Mouse (Mus musculus) MEL (cell line): ENCODE data around the gene Zfp260. TPM values are rescaled to one million over a fixed set of nuclear protein-coding genes. Genes with fewer than 3 reads are reported as not detected.
A peak's percentile ranks its signal among the peaks of the same experiment; 100 is the strongest.

Experiments
- DNase-seq: peaks from one replicate; pipeline ENCODE4 v3.0.0; 2011; ENCODE audit warnings: low read depth, low spot score
- H3K27ac ChIP-seq: 2 replicates; pipeline ENCODE4 v1.5.1; 2012; ENCODE audit warnings: low read depth, mild to moderate bottlenecking, control low read depth, low read length, moderate library complexity; ENCODE audit not compliant: control insufficient read depth
- H3K27me3 ChIP-seq, 2 experiments: fragments of 150-350 bp in 1 of 2; sonication (generic) in 1 of 2; 2 replicates each; pipeline ENCODE4 v1.6.1; 2012; ENCODE audit warnings: low read length in 2 of 2, mild to moderate bottlenecking in 2 of 2, improper control_type of control experiment in 1 of 2, moderate library complexity in 1 of 2; ENCODE audit not compliant: insufficient read depth in 2 of 2, control insufficient read depth in 1 of 2
- H3K36me3 ChIP-seq, 2 experiments: 2 replicates each; pipeline ENCODE4 v1.6.1; 2012 to 2014; ENCODE audit warnings: low read length in 2 of 2, improper control_type of control experiment in 1 of 2, inconsistent platforms in 1 of 2, mild to moderate bottlenecking in 1 of 2; ENCODE audit not compliant: insufficient read depth in 2 of 2, control insufficient read depth in 1 of 2
- H3K4me1 ChIP-seq, 2 experiments: fragments of 150-350 bp in 1 of 2; sonication (generic) in 1 of 2; 2 replicates each; pipeline ENCODE4 v1.6.1; 2012; ENCODE audit warnings: low read length in 2 of 2, improper control_type of control experiment in 1 of 2, mild to moderate bottlenecking in 1 of 2; ENCODE audit not compliant: insufficient read depth in 2 of 2, control insufficient read depth in 1 of 2
- H3K4me3 ChIP-seq, 2 experiments: fragments of 150-350 bp in 1 of 2; sonication (generic) in 1 of 2; 2 replicates each; pipeline ENCODE4 v1.5.1; 2012; ENCODE audit warnings: low read depth in 2 of 2, low read length in 2 of 2, mild to moderate bottlenecking in 2 of 2, moderate library complexity in 2 of 2, control low read depth in 1 of 2, improper control_type of control experiment in 1 of 2; ENCODE audit not compliant: control insufficient read depth in 1 of 2, insufficient read depth in 1 of 2
- H3K79me2 ChIP-seq: 2 replicates; pipeline ENCODE4 v1.6.1; 2012; ENCODE audit warnings: mild to moderate bottlenecking, low read length, moderate library complexity; ENCODE audit not compliant: control insufficient read depth, poor library complexity, insufficient read depth
- H3K9ac ChIP-seq: 2 replicates; pipeline ENCODE4 v1.6.1; 2012; ENCODE audit warnings: low read depth, mild to moderate bottlenecking, control low read depth, low read length, moderate library complexity; ENCODE audit not compliant: control insufficient read depth, poor library complexity, severe bottlenecking
- H3K9me3 ChIP-seq: fragments of 150-350 bp; sonication (generic); replicated peaks from 2 replicates; pipeline ENCODE4 v1.6.1; 2012; ENCODE audit warnings: mild to moderate bottlenecking, low read length, improper control_type of control experiment, moderate library complexity; ENCODE audit not compliant: insufficient read depth
- BHLHE40 ChIP-seq: IDR thresholded peaks from 2 replicates; pipeline ENCODE4 v1.6.1; 2012; ENCODE audit warnings: low read depth, mild to moderate bottlenecking, inconsistent platforms, low read length, improper control_type of control experiment, borderline replicate concordance
- CHD1 ChIP-seq: IDR thresholded peaks from 2 replicates; pipeline ENCODE4 v1.6.1; 2012; ENCODE audit warnings: low read depth, mild to moderate bottlenecking, inconsistent platforms, low read length, improper control_type of control experiment
- CHD2 ChIP-seq: IDR thresholded peaks from 2 replicates; pipeline ENCODE4 v1.6.1; 2011; ENCODE audit warnings: low read length, improper control_type of control experiment
- CTCF ChIP-seq, 3 experiments: IDR thresholded peaks in 2 of 3; conservative IDR thresholded peaks in 1 of 3; 2 replicates each; pipeline ENCODE4 v1.5.1; 2011 to 2012; ENCODE audit warnings: low read length in 3 of 3, low read depth in 2 of 3, mild to moderate bottlenecking in 2 of 3, improper control_type of control experiment in 1 of 3, inconsistent platforms in 1 of 3, mixed read lengths in 1 of 3, moderate library complexity in 1 of 3; ENCODE audit not compliant: control insufficient read depth in 1 of 3, insufficient read depth in 1 of 3, poor library complexity in 1 of 3, severe bottlenecking in 1 of 3
- E2F4 ChIP-seq: IDR thresholded peaks from 2 replicates; pipeline ENCODE4 v1.6.1; 2011; ENCODE audit warnings: low read depth, low read length, improper control_type of control experiment, borderline replicate concordance
- ELF1 ChIP-seq: IDR thresholded peaks from 2 replicates; pipeline ENCODE4 v1.6.1; 2014; ENCODE audit warnings: low read depth, mild to moderate bottlenecking, inconsistent platforms, low read length, improper control_type of control experiment, moderate library complexity
- ETS1 ChIP-seq: IDR thresholded peaks from 2 replicates; pipeline ENCODE4 v1.6.1; 2012; ENCODE audit warnings: low read depth, mild to moderate bottlenecking, inconsistent platforms, low read length, improper control_type of control experiment, moderate library complexity
- GABPA ChIP-seq: IDR thresholded peaks from 2 replicates; pipeline ENCODE4 v1.6.1; 2012; ENCODE audit warnings: low read depth, mild to moderate bottlenecking, inconsistent platforms, low read length, improper control_type of control experiment, moderate library complexity
- GATA1 ChIP-seq: IDR thresholded peaks from 2 replicates; pipeline ENCODE4 v1.6.1; 2011; ENCODE audit warnings: low read depth, low read length, improper control_type of control experiment
- HCFC1 ChIP-seq: IDR thresholded peaks from 2 replicates; pipeline ENCODE4 v1.6.1; 2012; ENCODE audit warnings: low read depth, mild to moderate bottlenecking, inconsistent platforms, low read length, improper control_type of control experiment, moderate library complexity
- JUND ChIP-seq: IDR thresholded peaks from 2 replicates; pipeline ENCODE4 v1.6.1; 2011; ENCODE audit warnings: low read depth, mild to moderate bottlenecking, improper control_type of control experiment, low read length
- KAT2A ChIP-seq: conservative IDR thresholded peaks from 2 replicates; pipeline ENCODE4 v1.6.1; 2012; ENCODE audit warnings: low read depth, low read length, improper control_type of control experiment, inconsistent platforms
- MAFK ChIP-seq: IDR thresholded peaks from 2 replicates; pipeline ENCODE4 v1.6.1; 2011; ENCODE audit warnings: low read depth, mild to moderate bottlenecking, low read length, improper control_type of control experiment, borderline replicate concordance
- MAX ChIP-seq: IDR thresholded peaks from 2 replicates; pipeline ENCODE4 v1.6.1; 2011; ENCODE audit warnings: low read length, improper control_type of control experiment
- MAZ ChIP-seq: IDR thresholded peaks from 2 replicates; pipeline ENCODE4 v1.6.1; 2012; ENCODE audit warnings: low read depth, mild to moderate bottlenecking, inconsistent platforms, low read length, improper control_type of control experiment
- MEF2A ChIP-seq: IDR thresholded peaks from 2 replicates; pipeline ENCODE4 v1.6.1; 2014; ENCODE audit warnings: low read depth, mild to moderate bottlenecking, inconsistent platforms, low read length, improper control_type of control experiment; ENCODE audit not compliant: poor library complexity, insufficient replicate concordance, severe bottlenecking; ENCODE audit errors: extremely low read depth
- MXI1 ChIP-seq: IDR thresholded peaks from 2 replicates; pipeline ENCODE4 v1.6.1; 2011; ENCODE audit warnings: mild to moderate bottlenecking, low read depth, low read length, improper control_type of control experiment
- MYB ChIP-seq: IDR thresholded peaks from 2 replicates; pipeline ENCODE4 v1.6.1; 2011; ENCODE audit warnings: mild to moderate bottlenecking, low read depth, low read length, improper control_type of control experiment
- MYC ChIP-seq: IDR thresholded peaks from 2 replicates; pipeline ENCODE4 v1.6.1; 2011; ENCODE audit warnings: low read depth, mild to moderate bottlenecking, low read length, improper control_type of control experiment, moderate library complexity
- NELFE ChIP-seq: IDR thresholded peaks from 2 replicates; pipeline ENCODE4 v1.6.1; 2011; ENCODE audit warnings: low read depth, low read length, improper control_type of control experiment
- NRF1 ChIP-seq: IDR thresholded peaks from 2 replicates; pipeline ENCODE4 v1.6.1; 2014; ENCODE audit warnings: low read depth, mild to moderate bottlenecking, inconsistent platforms, low read length, improper control_type of control experiment, moderate library complexity; ENCODE audit not compliant: poor library complexity, insufficient read depth, severe bottlenecking
- POLR2A ChIP-seq, 2 experiments: IDR thresholded peaks; 2 replicates each; pipeline ENCODE4 v1.6.1; 2011 to 2012; ENCODE audit warnings: low read length in 2 of 2, mild to moderate bottlenecking in 2 of 2, control low read depth in 1 of 2, improper control_type of control experiment in 1 of 2, low read depth in 1 of 2, moderate library complexity in 1 of 2; ENCODE audit not compliant: control insufficient read depth in 1 of 2, insufficient read depth in 1 of 2, poor library complexity in 1 of 2
- POLR2AphosphoS5 ChIP-seq: IDR thresholded peaks from 2 replicates; pipeline ENCODE4 v1.6.1; 2012; ENCODE audit warnings: low read depth, borderline replicate concordance, mild to moderate bottlenecking, inconsistent platforms, low read length, moderate library complexity, mixed read lengths
- RAD21 ChIP-seq: IDR thresholded peaks from 2 replicates; pipeline ENCODE4 v1.6.1; 2011; ENCODE audit warnings: mild to moderate bottlenecking, low read depth, low read length, improper control_type of control experiment
- RCOR1 ChIP-seq: IDR thresholded peaks from 2 replicates; pipeline ENCODE4 v1.6.1; 2012; ENCODE audit warnings: low read depth, mild to moderate bottlenecking, inconsistent platforms, low read length, improper control_type of control experiment
- SIN3A ChIP-seq: IDR thresholded peaks from 2 replicates; pipeline ENCODE4 v1.6.1; 2012; ENCODE audit warnings: low read length, improper control_type of control experiment, inconsistent platforms
- SMC3 ChIP-seq: IDR thresholded peaks from 2 replicates; pipeline ENCODE4 v1.6.1; 2011; ENCODE audit warnings: low read depth, low read length, improper control_type of control experiment
- TAL1 ChIP-seq: IDR thresholded peaks from 2 replicates; pipeline ENCODE4 v1.6.1; 2012; ENCODE audit warnings: mild to moderate bottlenecking, inconsistent platforms, low read length, moderate library complexity, mixed read lengths
- TBP ChIP-seq: IDR thresholded peaks from 2 replicates; pipeline ENCODE4 v1.8.0; 2011; ENCODE audit warnings: low read depth, low read length, improper control_type of control experiment
- TCF12 ChIP-seq: IDR thresholded peaks from 2 replicates; pipeline ENCODE4 v1.6.1; 2014; ENCODE audit warnings: low read depth, mild to moderate bottlenecking, inconsistent platforms, low read length, improper control_type of control experiment, moderate library complexity
- USF1 ChIP-seq: IDR thresholded peaks from 2 replicates; pipeline ENCODE4 v1.6.1; 2014; ENCODE audit warnings: low read depth, mild to moderate bottlenecking, inconsistent platforms, low read length, improper control_type of control experiment, moderate library complexity
- USF2 ChIP-seq, 2 experiments: IDR thresholded peaks; 2 replicates each; pipeline ENCODE4 v1.6.1; 2011 to 2012; ENCODE audit warnings: improper control_type of control experiment in 2 of 2, low read length in 2 of 2, borderline replicate concordance in 1 of 2, inconsistent platforms in 1 of 2, low read depth in 1 of 2, mild to moderate bottlenecking in 1 of 2; ENCODE audit not compliant: insufficient read depth in 1 of 2
- ZC3H11A ChIP-seq: IDR thresholded peaks from 2 replicates; pipeline ENCODE4 v1.6.1; 2012; ENCODE audit warnings: low read depth, mild to moderate bottlenecking, inconsistent platforms, low read length, improper control_type of control experiment
- ZNF384 ChIP-seq: IDR thresholded peaks from 2 replicates; pipeline ENCODE4 v1.6.1; 2012; ENCODE audit warnings: low read depth, mild to moderate bottlenecking, inconsistent platforms, low read length, improper control_type of control experiment
- polyA plus RNA-seq, 2 experiments: library from polyadenylated mRNA; stranded (reverse) in 1 of 2; unstranded in 1 of 2; fragments of >175 nt in 1 of 2; fragments of >200 nt in 1 of 2; gene quantifications; 2 replicates each; pipeline versions ENCODE4 v1.2.1 to v1.2.4; 2012; ENCODE audit warnings: low replicate concordance in 2 of 2, low read depth in 1 of 2; ENCODE audit not compliant: insufficient read length in 2 of 2, insufficient read depth in 1 of 2, missing spikeins in 1 of 2
- total RNA-seq: library from RNA; depleted of rRNA; stranded (reverse); fragments of 300-350 nt; gene quantifications from 2 replicates; pipeline ENCODE4 v1.2.3, GENCODE M21; 2012; rRNA removed

Gene Zfp260
- total RNA-seq (5.5 and 6.2 TPM in 2 replicates), polyA plus RNA-seq (1 to 10 TPM in 1 of 2 experiments, not detected in 1; 4.8 TPM)

- peak; percentile 96 for DNase-seq
- Histone ChIP-seq H3K79me2 (peaks cover 4% of the 10 kb centered on the region; the same call in 1 of the 2 replicates), H3K9me3 (no peaks in the 10 kb centered on the region), H3K36me3 (peaks cover 0 to 8% of the 10 kb centered on the region in 2 experiments; a peak in 2 of 4 replicates), H3K4me1 (peaks cover 0 to 12% of the 10 kb centered on the region in 2 experiments; a peak in 3 of 4 replicates), H3K9ac (peak within 1 kb of the TSS; percentile 80), H3K27ac (peak within 1 kb of the TSS; percentile 83), H3K4me3 (peak within 1 kb of the TSS; percentile 83 to 88), H3K27me3 (no peaks in the 10 kb centered on the region)
- TF ChIP-seq NRF1: peak; percentile 89
- TF ChIP-seq CTCF (IDR thresholded peaks at IDR 0.05 in 2 of 3, conservative IDR thresholded peaks at IDR 0.05 in 1 of 3; ENCODE audit: control insufficient read depth in 1 of 3, insufficient read depth in 1 of 3, low read depth in 2 of 3, low read length in 3 of 3, poor library complexity in 1 of 3, severe bottlenecking in 1 of 3): no peak
- no peak for TF ChIP-seq GABPA
- TF ChIP-seq RAD21: no peak
- TF ChIP-seq POLR2A (IDR thresholded peaks at IDR 0.05; ENCODE audit: control insufficient read depth in 1 of 2, insufficient read depth in 1 of 2, low read depth in 1 of 2, low read length in 2 of 2, poor library complexity in 1 of 2): peak; percentile 63 to 82; a peak in 3 of 4 replicates
- no peak for TF ChIP-seq MAX
- no peak for TF ChIP-seq MAFK
- TF ChIP-seq SMC3: peak; percentile 21; the same call in 1 of the 2 replicates
- peak; percentile 76 for TF ChIP-seq SIN3A
- peak; percentile 78; the same call in 1 of the 2 replicates for TF ChIP-seq ELF1
- TF ChIP-seq RCOR1: peak; percentile 33; the same call in 1 of the 2 replicates
- peak; percentile 58 for TF ChIP-seq GATA1
- TF ChIP-seq TBP: peak; percentile 64; the same call in 1 of the 2 replicates
- peak; percentile 81; the same call in 1 of the 2 replicates for TF ChIP-seq MAZ
- TF ChIP-seq E2F4: peak; percentile 44; the same call in 1 of the 2 replicates
- TF ChIP-seq ETS1: peak; percentile 28; the same call in 1 of the 2 replicates
- no peak for TF ChIP-seq POLR2AphosphoS5
- TF ChIP-seq JUND: no peak
- no peak for TF ChIP-seq MYB
- peak; percentile 85 for TF ChIP-seq CHD2
- peak; percentile 62 for TF ChIP-seq TCF12
- no peak for TF ChIP-seq BHLHE40
- peak; percentile 86 for TF ChIP-seq MXI1
- TF ChIP-seq NELFE: peak; percentile 58
- peak; percentile 70; the same call in 1 of the 2 replicates for TF ChIP-seq MYC
- TF ChIP-seq USF1: no peak
- TF ChIP-seq CHD1: no peak
- TF ChIP-seq ZNF384: no peak
- TF ChIP-seq HCFC1: peak; percentile 93
- TF ChIP-seq KAT2A: peak; percentile 82
- 0 out of 2 replicates have a peak, but pooled peaks have one; percentile 7 for TF ChIP-seq ZC3H11A
- no peak for TF ChIP-seq TAL1
- no peak for TF ChIP-seq MEF2A
- TF ChIP-seq USF2 (IDR thresholded peaks at IDR 0.05; ENCODE audit: borderline replicate concordance in 1 of 2, insufficient read depth in 1 of 2, low read depth in 1 of 2, low read length in 2 of 2): no peak
Observed at GRCm38 (mm10) chr7:30094646-30095429, at the start of gene Zfp260. Gene Zfp260, plus strand, starts transcription at chr7:30094777.
